Mouse (Mus musculus): Measurements from ENCODE around the gene Cldn8. TPM values are rescaled to one million over a fixed set of nuclear protein-coding genes. Genes with fewer than 3 reads are reported as not detected.

Cldn8 gene
- total RNA-seq, 2 experiments from 2014 or later: not detected

Other genes starting within 250 kb of the Cldn8 start
- not detected for gene Cldn17, start 56.2 kb downstream of the Cldn8 start, total RNA-seq (2021)
- not detected for gene Krtap24-1, start 49.1 kb upstream of the Cldn8 start, total RNA-seq (2021)
- gene 2310079G19Rik, start 64.5 kb upstream of the Cldn8 start, total RNA-seq (2021): not detected
- not detected for gene Krtap26-1, start 84.6 kb upstream of the Cldn8 start, total RNA-seq (2021)
- gene Krtap27-1, start 108.5 kb upstream of the Cldn8 start, total RNA-seq (2021): not detected
- gene 2310061N02Rik, start 144.8 kb upstream of the Cldn8 start, total RNA-seq (2021): not detected
- not detected for gene Krtap13-1, start 165.7 kb upstream of the Cldn8 start, total RNA-seq (2021)
- not detected for gene Krtap13, start 188.5 kb upstream of the Cldn8 start, total RNA-seq (2021)
- gene 2310034C09Rik, start 195.7 kb upstream of the Cldn8 start, total RNA-seq (2021): not detected
- gene 2310057N15Rik, start 211.0 kb upstream of the Cldn8 start, total RNA-seq (2021): not detected
- gene Gm5965, start 214.7 kb upstream of the Cldn8 start, total RNA-seq (2021): not detected
- not detected for gene Gm20741, start 249.0 kb upstream of the Cldn8 start, total RNA-seq (2021)

Data from gastrocnemius, postnatal 4 days (tissue).